Mouse (Mus musculus) embryonic facial prominence, embryonic 13.5 days (tissue): ENCODE measurements around the gene Hoxa1. TPM values are rescaled to one million over a fixed set of nuclear protein-coding genes. Genes with fewer than 3 reads are reported as not detected.

Experiments
- ATAC-seq: fragments of 200-750 bp; cut with Nextera tagmentation; 2 replicates; pipeline ENCODE4 v1.8.0; 2017; ENCODE audit warnings: low read depth; ENCODE audit not compliant: insufficient number of reproducible peaks, insufficient read depth, low FRiP score, low TSS enrichment
- H3K27ac ChIP-seq: fragments of 300-500 bp; sonication (generic); 2 replicates; pipeline ENCODE4 v1.5.1; 2015; ENCODE audit warnings: moderate library complexity, mild to moderate bottlenecking, inconsistent platforms
- H3K27me3 ChIP-seq: fragments of 300-500 bp; sonication (generic); 2 replicates; pipeline ENCODE4 v1.6.1; 2015; ENCODE audit warnings: mild to moderate bottlenecking, inconsistent platforms
- H3K36me3 ChIP-seq: fragments of 300-500 bp; sonication (generic); 2 replicates; pipeline ENCODE4 v1.6.1; 2015; ENCODE audit warnings: mild to moderate bottlenecking, inconsistent platforms
- H3K4me1 ChIP-seq: fragments of 300-500 bp; sonication (generic); 2 replicates; pipeline ENCODE4 v1.6.1; 2015; ENCODE audit warnings: inconsistent platforms
- H3K4me2 ChIP-seq: fragments of 300-500 bp; sonication (generic); 2 replicates; pipeline ENCODE4 v1.6.1; 2015; ENCODE audit warnings: moderate library complexity, mild to moderate bottlenecking, inconsistent platforms
- H3K4me3 ChIP-seq: fragments of 300-500 bp; sonication (generic); 2 replicates; pipeline ENCODE4 v1.5.1; 2015; ENCODE audit warnings: mild to moderate bottlenecking, inconsistent platforms
- H3K9ac ChIP-seq: fragments of 300-500 bp; sonication (generic); 2 replicates; pipeline ENCODE4 v1.6.1; 2015; ENCODE audit warnings: mild to moderate bottlenecking, inconsistent platforms
- H3K9me3 ChIP-seq: fragments of 300-500 bp; sonication (generic); 2 replicates; pipeline ENCODE4 v1.6.1; 2016; ENCODE audit warnings: inconsistent platforms
- WGBS: fragments of 180-500 bp; shearing (Covaris S2); methylation state at CpG from one replicate; pipeline ENCODE4 v1.1.7; 2015; ENCODE audit warnings: mixed read lengths; 5-methylcytosine and 5-hydroxymethylcytosine counted together
- polyA plus RNA-seq: library from polyadenylated mRNA; unstranded; fragments of >200 nt; fragmentation: Nextera tagmentation; extraction: Ambion mirVana; gene quantifications from 2 replicates; pipeline ENCODE4 v1.2.1, GENCODE M21; 2015

Hoxa1 gene
- polyA plus RNA-seq, 1 experiment from 2014 or later: 0.21 TPM

- no peaks in the 10 kb centered on the region for H3K36me3 ChIP-seq
- no peak overlapping the region for H3K27ac ChIP-seq
- no peak overlapping the region for H3K4me3 ChIP-seq
- H3K9me3 ChIP-seq: no peaks in the 10 kb centered on the region
- H3K27me3 ChIP-seq: peaks cover 11% of the 10 kb centered on the region
- H3K9ac ChIP-seq: no peak overlapping the region
- 87% methylated on average over 3 of the region's 3 CpGs for WGBS
- no peaks in the 10 kb centered on the region for H3K4me1 ChIP-seq
- no peak for ATAC-seq
- H3K4me2 ChIP-seq: no peak overlapping the region
Observed at GRCm38 (mm10) chr6:52107400-52107799, 50.7 kb downstream of the Hoxa1 start.

- no peak for ATAC-seq
- no peaks in the 10 kb centered on the region for H3K4me1 ChIP-seq
- peaks cover 11% of the 10 kb centered on the region for H3K27me3 ChIP-seq
- H3K4me3 ChIP-seq: no peak overlapping the region
- H3K36me3 ChIP-seq: no peaks in the 10 kb centered on the region
- no peaks in the 10 kb centered on the region for H3K9me3 ChIP-seq
- H3K4me2 ChIP-seq: no peak overlapping the region
- 44% methylated on average over 3 of the region's 3 CpGs for WGBS
- H3K9ac ChIP-seq: no peak overlapping the region
- no peak overlapping the region for H3K27ac ChIP-seq
Observed at GRCm38 (mm10) chr6:52106716-52107115, 51.4 kb downstream of the Hoxa1 start.

- WGBS: 55% methylated on average over 3 of the region's 3 CpGs
- no peak overlapping the region for H3K9ac ChIP-seq
- no peak overlapping the region for H3K4me3 ChIP-seq
- no peaks in the 10 kb centered on the region for H3K9me3 ChIP-seq
- peaks cover 11% of the 10 kb centered on the region for H3K27me3 ChIP-seq
- no peak overlapping the region for H3K4me2 ChIP-seq
- no peak overlapping the region for H3K27ac ChIP-seq
- ATAC-seq: no peak
- no peaks in the 10 kb centered on the region for H3K36me3 ChIP-seq
- no peaks in the 10 kb centered on the region for H3K4me1 ChIP-seq
Observed at GRCm38 (mm10) chr6:52106178-52106577, 51.9 kb downstream of the Hoxa1 start.

Other genes with a start within 250 kb of the Hoxa1 start
- 10.1 and 10.6 TPM in 2 replicates for gene Skap2, start 145.8 kb downstream of the Hoxa1 start, polyA plus RNA-seq
- 0.19 and 1.6 TPM in 2 replicates for gene Hoxa2, start 6.5 kb upstream of the Hoxa1 start, polyA plus RNA-seq
- gene 5730596B20Rik, start 19.2 kb upstream of the Hoxa1 start, polyA plus RNA-seq: 0.08 TPM in 1 of 2 replicates, not detected in the other
- gene Hoxa4, start 33.4 kb upstream of the Hoxa1 start, polyA plus RNA-seq: 0.46 TPM in 1 of 2 replicates, not detected in the other
- gene Hoxa5, start 46.3 kb upstream of the Hoxa1 start, polyA plus RNA-seq: 0.18 and 4.8 TPM in 2 replicates
- 0.81 TPM in 1 of 2 replicates, not detected in the other for gene Hoxa6, start 50.4 kb upstream of the Hoxa1 start, polyA plus RNA-seq
- 0.52 TPM in 1 of 2 replicates, not detected in the other for gene Hoxa3, start 55.0 kb upstream of the Hoxa1 start, polyA plus RNA-seq
- not detected in 2 replicates for gene Gm28308, start 55.0 kb upstream of the Hoxa1 start, polyA plus RNA-seq
- gene Hoxa7, start 63.5 kb upstream of the Hoxa1 start, polyA plus RNA-seq: not detected in 2 replicates
- not detected in 2 replicates for gene Hoxa9, start 72.8 kb upstream of the Hoxa1 start, polyA plus RNA-seq
- 0.13 TPM in 1 of 2 replicates, not detected in the other for gene Hoxa10, start 82.5 kb upstream of the Hoxa1 start, polyA plus RNA-seq
- not detected in 2 replicates for gene Hoxa11, start 87.5 kb upstream of the Hoxa1 start, polyA plus RNA-seq
- gene Hoxa13, start 102.6 kb upstream of the Hoxa1 start, polyA plus RNA-seq: not detected in 2 replicates
- not detected in 2 replicates for gene Evx1, start 155.2 kb upstream of the Hoxa1 start, polyA plus RNA-seq